Mouse (Mus musculus) G1E (cell line): ENCODE results near the gene Sult6b1.

Experiments used
- CTCF ChIP-seq: IDR thresholded peaks from 2 replicates; pipeline ENCODE4 v1.5.1; 2012; ENCODE audit warnings: low read depth, low read length, inconsistent platforms, mixed read lengths
- GATA1 ChIP-seq: IDR thresholded peaks from 2 replicates; pipeline ENCODE4 v1.6.1; 2012; ENCODE audit warnings: borderline replicate concordance, low read length, inconsistent platforms, mixed read lengths
- POLR2AphosphoS5 ChIP-seq: IDR thresholded peaks from 2 replicates; pipeline ENCODE4 v1.6.1; 2012; ENCODE audit warnings: low read depth, low read length, inconsistent platforms; ENCODE audit not compliant: insufficient replicate concordance
- TAL1 ChIP-seq: conservative IDR thresholded peaks from 2 replicates; pipeline ENCODE4 v1.6.1; 2012; ENCODE audit warnings: low read depth, low read length, inconsistent platforms, mixed read lengths

DNA sequence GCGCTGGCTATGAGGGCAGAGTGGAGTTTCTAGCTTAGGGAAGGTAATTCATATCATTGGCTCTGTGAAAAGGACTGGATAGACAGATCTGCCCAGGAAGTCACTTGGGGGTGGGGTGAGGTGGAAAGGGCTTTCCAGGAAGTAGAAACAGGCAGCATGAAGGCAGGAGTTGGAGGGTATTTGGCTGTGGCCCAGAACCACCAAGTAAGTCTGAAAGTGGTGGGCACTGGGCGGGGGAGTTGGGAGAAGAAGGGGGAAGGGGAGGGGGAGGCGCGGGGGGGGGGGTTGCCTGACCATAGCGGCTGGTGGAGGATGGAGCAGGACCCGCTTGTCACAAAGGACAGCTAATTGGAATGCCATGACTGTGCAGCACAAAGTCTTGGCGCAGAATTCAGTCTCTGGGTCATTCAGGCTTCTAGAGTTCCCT lies 24.9 kb downstream of the Sult6b1 start:
- no peak for TF ChIP-seq GATA1
- TF ChIP-seq CTCF, result no peak
- TF ChIP-seq TAL1, result no peak
- no peak for TF ChIP-seq POLR2AphosphoS5
